Mouse (Mus musculus): Measurements from ENCODE around the gene Creg1.

DNA sequence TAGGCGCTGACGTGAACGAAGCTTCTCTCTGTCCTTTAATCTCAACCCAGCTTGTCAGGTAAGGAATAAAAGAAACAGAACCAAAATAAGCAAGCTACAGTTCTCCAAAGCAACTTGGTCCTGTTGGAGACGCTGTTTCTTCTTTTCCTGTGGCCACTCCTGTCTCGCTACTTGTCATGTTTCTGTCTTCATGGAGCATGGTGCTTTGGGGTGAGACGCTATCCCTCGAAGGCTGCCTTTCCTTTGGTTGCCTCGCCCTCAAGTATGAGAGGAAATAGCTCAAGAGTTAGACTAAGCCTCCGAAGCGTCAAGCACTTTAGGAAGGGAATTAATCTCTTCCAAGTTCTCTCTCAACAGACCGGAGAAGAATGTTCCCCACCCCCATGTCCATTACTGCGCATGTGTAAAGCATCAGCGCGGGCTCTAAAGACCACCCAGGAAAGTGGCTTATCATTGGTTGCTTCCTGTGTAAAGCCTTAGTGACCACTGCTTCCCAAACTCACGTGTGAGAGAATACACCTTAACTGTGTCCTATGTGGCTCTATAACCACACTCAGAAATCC lies 44.9 kb upstream of the Creg1 start:
- no peak for TF ChIP-seq EP300 (IDR thresholded peaks at IDR 0.05; ENCODE audit: insufficient read depth, low read depth, low read length)
- no peak for TF ChIP-seq CTCF (IDR thresholded peaks at IDR 0.05; ENCODE audit: low read depth, low read length)
- no peak for TF ChIP-seq POLR2A (IDR thresholded peaks at IDR 0.05; ENCODE audit: insufficient read depth, low read length)

Measured in ES-Bruce4 (cell line).